Mouse (Mus musculus) midbrain, embryonic 12.5 days (tissue): ENCODE data around the gene Rnf39. TPM values are rescaled to one million over a fixed set of nuclear protein-coding genes. Genes with fewer than 3 reads are reported as not detected.

Experiments used
- ATAC-seq: fragments of 200-750 bp; cut with Nextera tagmentation; 2 replicates; pipeline ENCODE4 v1.8.0; 2017; ENCODE audit warnings: low read depth, moderate TSS enrichment, moderate library complexity; ENCODE audit not compliant: low FRiP score
- H3K27ac ChIP-seq: fragments of 300-500 bp; sonication (generic); replicated peaks from 2 replicates; pipeline ENCODE4 v1.5.1; 2016; ENCODE audit warnings: mild to moderate bottlenecking
- H3K27me3 ChIP-seq: fragments of 300-500 bp; sonication (generic); 2 replicates; pipeline ENCODE4 v1.6.1; 2016; ENCODE audit warnings: mild to moderate bottlenecking
- H3K36me3 ChIP-seq: fragments of 300-500 bp; sonication (generic); 2 replicates; pipeline ENCODE4 v1.6.1; 2016
- H3K4me1 ChIP-seq: fragments of 300-500 bp; sonication (generic); 2 replicates; pipeline ENCODE4 v1.6.1; 2016
- H3K4me2 ChIP-seq: fragments of 300-500 bp; sonication (generic); replicated peaks from 2 replicates; pipeline ENCODE4 v1.6.1; 2016; ENCODE audit warnings: mild to moderate bottlenecking, moderate library complexity
- H3K4me3 ChIP-seq: fragments of 300-500 bp; sonication (generic); 2 replicates; pipeline ENCODE4 v1.5.1; 2016; ENCODE audit warnings: mild to moderate bottlenecking
- H3K9ac ChIP-seq: fragments of 300-500 bp; sonication (generic); replicated peaks from 2 replicates; pipeline ENCODE4 v1.6.1; 2016; ENCODE audit warnings: mild to moderate bottlenecking, moderate library complexity
- H3K9me3 ChIP-seq: fragments of 300-500 bp; sonication (generic); 2 replicates; pipeline ENCODE4 v1.6.1; 2016; ENCODE audit warnings: mild to moderate bottlenecking
- WGBS: fragments of 180-500 bp; shearing (Covaris S2); methylation state at CpG from one replicate; pipeline ENCODE4 v1.1.7; 2016; 5-methylcytosine and 5-hydroxymethylcytosine counted together
- polyA plus RNA-seq: library from polyadenylated mRNA; unstranded; fragments of >200 nt; fragmentation: Nextera tagmentation; extraction: Ambion mirVana; gene quantifications from 2 replicates; pipeline ENCODE4 v1.2.1, GENCODE M21; 2016

Gene Rnf39
- polyA plus RNA-seq, 1 experiment from 2014 or later: 0.63 TPM

- ATAC-seq: no peak
- Histone ChIP-seq H3K4me1 (no peaks in the 10 kb centered on the region), H3K27ac (no peak overlapping the region), H3K4me2 (no peak overlapping the region), H3K9ac (no peak overlapping the region), H3K27me3 (peaks cover 23% of the 10 kb centered on the region), H3K9me3 (no peaks in the 10 kb centered on the region), H3K36me3 (no peaks in the 10 kb centered on the region), H3K4me3 (no peak overlapping the region)
- 78% methylated on average over 3 of the region's 3 CpGs for WGBS
These were observed 49.8 kb downstream of the Rnf39 start for GRCm38 (mm10) chr17:36992336-36993104.

GRCm38 (mm10) chr17:36993770-36994325 lies 51.1 kb downstream of the Rnf39 start:
- no peaks in the 10 kb centered on the region for H3K9me3 ChIP-seq
- no peak overlapping the region for H3K9ac ChIP-seq
- 87% methylated on average over 4 of the region's 4 CpGs for WGBS
- H3K36me3 ChIP-seq: no peaks in the 10 kb centered on the region
- H3K4me3 ChIP-seq: no peak overlapping the region
- H3K27ac ChIP-seq: no peak overlapping the region
- no peaks in the 10 kb centered on the region for H3K4me1 ChIP-seq
- no peak for ATAC-seq
- no peak overlapping the region for H3K4me2 ChIP-seq
- H3K27me3 ChIP-seq: peaks cover 10% of the 10 kb centered on the region

GRCm38 (mm10) chr17:36994528-36994927 lies 51.8 kb downstream of the Rnf39 start:
- no peak overlapping the region for H3K27ac ChIP-seq
- H3K9ac ChIP-seq: no peak overlapping the region
- H3K4me1 ChIP-seq: no peaks in the 10 kb centered on the region
- no peak overlapping the region for H3K4me3 ChIP-seq
- no peaks in the 10 kb centered on the region for H3K36me3 ChIP-seq
- peaks cover 3% of the 10 kb centered on the region for H3K27me3 ChIP-seq
- no peak for ATAC-seq
- no peaks in the 10 kb centered on the region for H3K9me3 ChIP-seq
- 85% methylated on average over 2 of the region's 2 CpGs for WGBS
- no peak overlapping the region for H3K4me2 ChIP-seq

- H3K4me2 ChIP-seq: no peak overlapping the region
- H3K36me3 ChIP-seq: no peaks in the 10 kb centered on the region
- no peak for ATAC-seq
- H3K9ac ChIP-seq: no peak overlapping the region
- no peaks in the 10 kb centered on the region for H3K4me1 ChIP-seq
- no peaks in the 10 kb centered on the region for H3K27me3 ChIP-seq
- no peak overlapping the region for H3K4me3 ChIP-seq
- no peak overlapping the region for H3K27ac ChIP-seq
- 43% methylated on average over 3 of the region's 3 CpGs for WGBS
- no peaks in the 10 kb centered on the region for H3K9me3 ChIP-seq
These were observed 52.7 kb downstream of the Rnf39 start for GRCm38 (mm10) chr17:36995448-36995847.

- no peak overlapping the region for H3K27ac ChIP-seq
- no peak overlapping the region for H3K4me2 ChIP-seq
- no peaks in the 10 kb centered on the region for H3K4me1 ChIP-seq
- WGBS: 30% methylated on average over 7 of the region's 7 CpGs
- no peaks in the 10 kb centered on the region for H3K9me3 ChIP-seq
- no peak overlapping the region for H3K9ac ChIP-seq
- no peaks in the 10 kb centered on the region for H3K36me3 ChIP-seq
- H3K27me3 ChIP-seq: no peaks in the 10 kb centered on the region
- H3K4me3 ChIP-seq: no peak overlapping the region
- ATAC-seq: peak; percentile 60; the same call in 1 of the 2 replicates
These were observed 54.5 kb downstream of the Rnf39 start for GRCm38 (mm10) chr17:36997033-36997735.

Other genes starting within 250 kb of the Rnf39 start
- not detected in 2 replicates for gene H2-M10.5, start 170.0 kb upstream of the Rnf39 start, polyA plus RNA-seq
- not detected in 2 replicates for gene H2-M10.6, start 130.7 kb upstream of the Rnf39 start, polyA plus RNA-seq
- 48.9 and 49.0 TPM in 2 replicates for gene Trim26, start 105.8 kb upstream of the Rnf39 start, polyA plus RNA-seq
- 0.21 and 0.56 TPM in 2 replicates for gene Trim15, start 75.7 kb upstream of the Rnf39 start, polyA plus RNA-seq
- gene Trim10, start 73.3 kb upstream of the Rnf39 start, polyA plus RNA-seq: 6.2 and 7.3 TPM in 2 replicates
- not detected in 2 replicates for gene Trim40, start 52.8 kb upstream of the Rnf39 start, polyA plus RNA-seq
- not detected in 2 replicates for gene Trim31, start 44.8 kb upstream of the Rnf39 start, polyA plus RNA-seq
- gene Ppp1r11, start 8.8 kb downstream of the Rnf39 start, polyA plus RNA-seq: 143 and 153 TPM in 2 replicates
- gene Znrd1, start 15.6 kb downstream of the Rnf39 start, polyA plus RNA-seq: 75.9 and 78.4 TPM in 2 replicates
- 7.3 and 7.6 TPM in 2 replicates for gene Znrd1as, start 15.7 kb downstream of the Rnf39 start, polyA plus RNA-seq
- 0.28 and 0.37 TPM in 2 replicates for gene 2410137M14Rik, start 38.3 kb downstream of the Rnf39 start, polyA plus RNA-seq
- 2.4 and 2.9 TPM in 2 replicates for gene H2-M5, start 46.6 kb downstream of the Rnf39 start, polyA plus RNA-seq
- gene Zfp57, start 58.2 kb downstream of the Rnf39 start, polyA plus RNA-seq: 175 and 190 TPM in 2 replicates
- 0.68 and 0.96 TPM in 2 replicates for gene Mog, start 80.5 kb downstream of the Rnf39 start, polyA plus RNA-seq
- gene Gabbr1, start 103.0 kb downstream of the Rnf39 start, polyA plus RNA-seq: 33.4 and 35.9 TPM in 2 replicates
- gene Olfr90, start 145.6 kb downstream of the Rnf39 start, polyA plus RNA-seq: 0.14 TPM in 1 of 2 replicates, not detected in the other
- gene Olfr91, start 155.4 kb downstream of the Rnf39 start, polyA plus RNA-seq: not detected in 2 replicates
- not detected in 2 replicates for gene Olfr92, start 177.2 kb downstream of the Rnf39 start, polyA plus RNA-seq
- not detected in 2 replicates for gene Olfr93, start 218.6 kb downstream of the Rnf39 start, polyA plus RNA-seq